Mouse (Mus musculus) adrenal gland, postnatal 4 days (tissue): Measurements from ENCODE around the gene En2. TPM values are rescaled to one million over a fixed set of nuclear protein-coding genes. Genes with fewer than 3 reads are reported as not detected.

ENCODE experiments used
- total RNA-seq, 2 experiments: library from RNA; stranded (reverse); gene quantifications; 2 replicates each; pipeline ENCODE4 v1.2.3; 2021

En2 gene
- total RNA-seq, 2 experiments from 2014 or later = 0.08 to 0.28 TPM

Other genes starting within 250 kb of the En2 start
- 10 to 100 TPM; 44.5 to 48.8 TPM for gene Insig1, start 94.3 kb upstream of the En2 start, total RNA-seq
- gene Cnpy1, start 80.1 kb downstream of the En2 start, total RNA-seq = under 1 TPM; 0.17 TPM
- gene Rbm33, start 151.4 kb downstream of the En2 start, total RNA-seq = 10 to 100 TPM; 81.4 to 86.4 TPM